Mouse (Mus musculus) CD4-positive, CD25-positive, alpha-beta regulatory T cell, adult 2 months (primary cell): ENCODE data around the gene B3gnt3.
"Not testable (repeated sequence)": the region's sequence is repeated elsewhere in the genome, so short reads cannot be mapped to it uniquely, and the experiment has no call there.

Experiments
- DNase-seq: peaks from one replicate; pipeline ENCODE4 v3.0.0-alpha.2; 2012; ENCODE audit warnings: low read depth, low spot score

The B3gnt3 gene

DNA sequence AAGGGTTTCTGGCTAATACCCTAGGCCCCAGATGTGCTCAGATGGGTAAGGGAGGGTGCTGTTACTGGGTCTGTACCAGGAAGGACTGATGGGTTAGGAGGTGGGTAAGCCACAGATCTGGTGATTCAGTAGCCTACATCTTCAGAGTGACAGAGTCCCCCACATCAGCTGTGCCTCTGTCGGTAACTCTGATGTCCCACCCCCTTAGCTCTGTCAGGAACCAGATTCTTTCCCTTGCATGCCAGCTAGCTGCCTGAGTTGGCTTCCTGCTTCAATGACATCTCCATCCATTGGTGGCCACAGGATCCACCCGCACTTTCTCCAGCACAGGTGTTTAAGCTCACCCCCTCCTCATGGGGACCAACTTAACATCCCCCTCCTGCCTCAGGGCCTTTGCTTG is 10.0 kb upstream of the B3gnt3 start:
- DNase-seq = no peak

DNA sequence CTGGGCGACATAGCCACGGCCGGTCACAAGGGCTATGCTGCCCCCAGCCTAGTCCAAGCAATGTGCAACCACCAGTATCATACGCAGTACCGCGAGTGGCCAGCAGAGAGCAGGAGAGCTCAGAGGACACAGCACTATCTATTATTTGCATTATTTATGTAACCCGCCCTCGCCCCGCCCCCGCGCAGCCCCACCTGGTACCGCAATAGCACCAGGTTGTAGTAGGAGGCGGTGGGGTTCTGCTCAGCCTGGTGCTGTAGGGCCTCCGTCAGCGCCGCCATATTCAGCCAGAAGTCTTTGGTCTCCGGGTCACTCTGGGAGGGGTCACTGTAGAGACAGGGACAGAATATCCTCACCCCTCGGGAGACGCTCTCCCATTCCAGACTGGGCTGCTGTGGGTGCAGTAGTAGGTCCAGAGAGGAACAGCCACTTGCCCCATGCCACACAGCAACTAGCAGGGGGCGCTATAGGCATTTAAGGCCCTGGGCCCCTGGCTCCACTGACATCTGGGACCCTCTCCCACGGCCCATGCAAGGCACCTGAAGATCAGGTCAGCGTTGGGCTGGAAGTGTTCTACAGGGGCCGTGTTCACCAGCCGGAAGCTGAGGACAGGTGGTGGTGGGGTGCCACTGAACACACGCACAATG is 8.3 kb upstream of the B3gnt3 start:
- DNase-seq = peak; percentile 86

- no peak for DNase-seq
These were observed 7.7 kb upstream of the B3gnt3 start for GRCm38 (mm10) chr8:71709134-71709799.

DNA sequence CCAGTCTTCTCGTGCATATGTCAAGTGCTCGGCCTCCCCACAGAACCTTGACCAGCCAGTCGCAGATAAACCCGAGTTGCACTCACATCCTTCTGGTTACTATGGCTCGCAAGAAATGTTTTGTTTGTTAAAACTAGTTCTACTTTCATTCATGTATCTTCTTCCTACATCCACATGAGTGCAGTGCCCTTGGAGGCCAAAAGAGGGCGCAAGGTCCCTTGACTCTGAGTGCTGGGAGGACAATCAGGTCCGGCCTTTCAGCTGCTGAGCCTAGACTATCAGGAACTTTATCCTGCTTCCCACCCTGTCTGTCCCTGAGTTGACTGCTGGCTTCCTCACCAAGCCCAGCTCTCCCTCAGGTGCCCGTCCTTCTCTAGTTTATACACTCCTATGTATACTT is 6.3 kb upstream of the B3gnt3 start:
- DNase-seq = peak; percentile 83

- not testable (repeated sequence) for DNase-seq
These were observed 1.8 kb upstream of the B3gnt3 start for GRCm38 (mm10) chr8:71703400-71703799.

- no peak for DNase-seq
These were observed 1.3 kb upstream of the B3gnt3 start for GRCm38 (mm10) chr8:71702923-71703322.

DNA sequence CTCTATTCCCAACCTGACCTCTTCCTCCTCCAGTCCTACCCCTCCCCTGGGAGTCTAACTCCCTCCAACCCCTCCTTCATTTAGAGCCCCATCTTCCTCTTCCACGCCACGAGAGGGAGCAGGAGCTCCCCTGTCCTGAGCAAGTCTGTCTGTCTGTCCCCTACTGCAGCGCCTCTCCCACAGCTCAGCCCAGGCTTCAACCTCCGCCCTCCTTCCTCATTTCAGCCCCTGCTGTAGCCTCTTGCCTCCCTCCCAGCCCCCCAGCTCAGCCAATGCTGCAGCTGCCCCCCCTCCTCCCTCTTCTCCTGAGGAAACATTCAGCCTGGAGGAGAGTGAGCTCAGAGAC is 471 bp upstream of the B3gnt3 start:
- DNase-seq = peak; percentile 60

DNA sequence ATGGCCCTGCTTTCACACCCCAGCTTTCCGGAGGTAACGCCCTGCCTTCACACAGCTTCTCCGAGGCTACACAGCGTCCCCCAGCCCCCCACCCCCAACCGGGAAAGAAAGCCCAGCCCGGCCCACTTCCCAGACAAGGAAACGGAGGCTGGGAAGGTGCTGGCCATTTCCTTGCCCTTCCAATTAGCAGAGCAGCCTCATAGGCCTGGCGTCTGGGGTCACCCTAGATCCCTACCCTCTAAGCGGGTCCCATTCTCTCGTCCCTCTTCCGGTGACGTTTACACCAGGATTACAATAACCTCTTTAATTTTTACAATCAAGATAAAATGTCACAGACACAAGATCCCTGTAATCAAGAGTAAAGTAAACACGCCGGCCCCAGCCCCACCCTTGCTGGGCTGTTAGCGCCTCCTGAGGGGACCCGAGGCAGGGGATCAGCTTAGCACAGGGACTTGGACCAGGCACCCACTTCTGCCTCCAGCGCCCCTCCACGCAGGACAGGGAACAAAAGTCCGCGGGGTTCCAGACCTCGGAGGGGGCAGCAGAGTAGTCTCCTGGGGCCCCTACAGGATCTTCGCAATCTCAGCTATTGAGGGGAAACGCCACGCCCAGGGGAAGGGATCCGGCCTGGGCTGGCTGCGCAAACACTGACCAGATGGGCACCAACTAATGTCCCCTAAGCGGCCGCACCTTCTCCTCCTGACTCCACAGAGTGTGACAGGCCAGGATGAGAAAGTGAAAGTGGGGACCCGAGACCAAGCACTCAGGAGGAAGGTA is 908 bp downstream of the B3gnt3 start:
- peak; percentile 32 for DNase-seq

- peak; percentile 55 for DNase-seq
These were observed 6.1 kb downstream of the B3gnt3 start for GRCm38 (mm10) chr8:71695456-71695855.

DNA sequence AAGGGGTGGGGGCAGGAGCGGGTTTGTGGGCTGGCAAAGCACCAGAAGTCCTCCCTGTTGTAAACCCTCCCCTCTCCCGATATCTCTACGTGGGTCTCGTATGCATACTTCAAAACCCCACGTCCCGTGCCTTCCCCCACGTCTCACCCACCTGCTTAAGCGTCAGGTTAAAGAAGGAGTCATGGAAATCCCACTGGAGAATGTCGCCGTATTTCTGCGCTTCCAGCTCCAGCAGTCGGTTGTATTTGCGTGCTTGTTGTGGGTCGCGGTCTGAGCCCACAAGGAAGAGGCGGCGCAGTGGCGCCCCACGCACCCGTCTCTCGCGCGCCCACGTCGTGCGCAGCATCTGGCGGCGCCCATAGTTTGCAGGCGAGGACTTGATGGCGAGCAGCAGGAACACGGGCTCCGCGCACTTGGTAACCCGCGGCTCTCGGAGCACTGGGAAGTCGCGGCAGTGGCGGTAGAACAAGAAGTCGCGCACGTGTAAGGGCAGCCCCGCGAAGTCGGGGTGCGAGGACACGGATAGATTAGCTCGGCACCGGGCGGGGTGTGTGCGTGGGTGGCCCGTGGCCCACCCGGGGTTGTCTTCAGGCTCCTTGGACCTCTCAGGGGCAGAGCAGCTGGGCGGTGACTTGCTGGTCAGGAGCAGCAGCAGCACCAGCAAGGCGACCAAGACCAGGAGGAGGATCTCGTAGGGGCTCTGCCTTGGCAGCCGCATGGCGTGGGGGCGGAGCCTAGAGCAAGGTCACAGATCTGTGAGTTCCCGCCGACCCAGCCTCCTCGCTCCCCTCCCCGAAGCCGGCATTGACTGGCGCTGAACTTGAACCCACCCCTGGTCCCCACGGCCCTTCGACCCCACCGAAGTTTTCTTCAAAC is 8.2 kb downstream of the B3gnt3 start:
- peak; percentile 68 for DNase-seq

DNA sequence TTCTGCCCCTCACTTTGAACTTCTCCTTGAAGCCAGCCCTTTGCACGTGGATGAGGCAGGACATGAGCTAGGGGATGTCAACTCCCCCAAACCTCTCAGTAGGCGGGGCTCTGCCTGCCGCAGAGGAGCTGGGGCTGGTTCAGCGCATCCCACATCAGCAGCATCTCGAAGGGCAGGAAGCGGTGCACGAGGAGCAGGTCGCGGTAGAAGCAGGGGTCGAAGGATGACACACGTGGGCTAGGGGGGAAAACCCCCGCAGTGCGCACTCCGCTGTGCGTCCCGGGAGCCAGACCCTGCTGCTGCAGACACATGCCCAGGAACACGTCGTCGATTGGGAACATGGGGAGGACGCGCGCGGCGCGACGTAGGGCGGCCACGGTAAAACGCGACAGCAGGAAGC is 9.1 kb downstream of the B3gnt3 start:
- peak; percentile 84 for DNase-seq

- no peak for DNase-seq
These were observed 12.6 kb downstream of the B3gnt3 start, which contains the start of gene Insl3 for GRCm38 (mm10) chr8:71689028-71689427. TSS of gene Insl3 (plus strand) at chr8:71689214.

DNA sequence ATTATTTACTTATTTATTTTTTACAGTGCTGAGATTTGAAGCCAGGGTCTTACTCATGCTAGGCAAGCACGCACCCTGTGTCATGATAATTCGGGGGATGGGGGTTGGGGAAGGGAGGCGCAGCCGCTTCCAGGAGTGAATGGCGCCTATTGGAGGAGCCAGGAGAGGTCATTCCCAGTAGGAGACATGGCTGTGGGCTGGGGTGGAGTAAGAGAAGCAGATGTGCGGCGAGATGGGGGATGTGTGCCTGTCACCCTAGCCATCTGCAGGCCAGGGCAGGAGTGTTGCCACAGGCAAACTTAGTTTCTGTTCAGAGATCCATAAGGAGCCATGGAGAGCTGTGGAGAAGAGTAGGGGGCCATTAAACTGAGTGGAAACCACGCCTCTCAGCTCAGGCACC is 14.0 kb downstream of the B3gnt3 start:
- no peak for DNase-seq

DNA sequence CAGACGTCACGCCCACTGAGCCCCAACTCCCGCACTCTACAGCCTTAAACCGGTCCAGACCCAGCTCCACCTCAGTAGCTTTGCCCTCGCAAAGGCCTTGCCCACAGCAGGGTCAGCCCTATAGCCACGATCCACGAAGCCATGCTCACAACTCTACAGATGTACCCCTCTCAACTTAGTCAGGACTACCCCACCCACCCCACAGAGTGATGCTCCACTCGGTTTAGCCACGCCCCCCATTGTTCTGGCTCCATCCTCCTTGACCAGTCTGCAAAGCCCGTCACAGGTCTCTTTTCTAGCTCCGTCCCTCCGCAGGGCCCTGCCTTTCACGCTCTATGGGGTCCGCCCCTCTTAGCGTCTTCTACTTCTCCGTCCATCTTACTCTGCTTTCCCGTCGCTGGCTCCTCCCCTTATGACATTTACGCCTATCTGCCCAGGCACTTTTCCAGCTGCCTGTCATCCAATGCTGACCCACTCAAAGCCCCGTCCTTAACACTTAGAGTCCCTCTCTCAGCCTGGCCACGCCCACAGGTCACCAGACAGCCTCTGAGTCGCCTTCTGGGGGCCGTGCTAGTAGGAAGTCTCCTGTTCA is 15.3 kb downstream of the B3gnt3 start:
- no peak for DNase-seq

- DNase-seq = no peak
These were observed 16.0 kb downstream of the B3gnt3 start for GRCm38 (mm10) chr8:71685573-71685972.

- no peak for DNase-seq
These were observed 16.9 kb downstream of the B3gnt3 start for GRCm38 (mm10) chr8:71684701-71685100.

DNA sequence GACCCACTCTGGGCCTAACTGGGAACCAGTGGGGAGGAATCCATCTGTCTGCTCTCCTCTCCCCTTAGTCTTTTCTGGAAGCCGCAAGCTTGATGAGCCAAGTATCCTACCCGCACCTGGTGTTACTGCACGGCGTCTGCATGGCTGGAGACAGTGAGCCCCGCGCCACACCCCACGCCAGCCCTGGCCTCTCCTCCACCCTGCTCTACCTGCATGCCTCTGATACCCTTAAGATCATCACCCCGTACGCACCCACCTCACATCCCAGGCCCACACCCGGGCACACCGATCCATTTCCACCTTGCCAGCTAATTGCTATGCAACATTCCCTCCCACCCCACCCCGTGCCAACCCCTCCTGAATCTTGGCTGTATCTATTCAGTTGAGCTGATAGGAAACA is 18.8 kb downstream of the B3gnt3 start:
- DNase-seq = no peak

DNA sequence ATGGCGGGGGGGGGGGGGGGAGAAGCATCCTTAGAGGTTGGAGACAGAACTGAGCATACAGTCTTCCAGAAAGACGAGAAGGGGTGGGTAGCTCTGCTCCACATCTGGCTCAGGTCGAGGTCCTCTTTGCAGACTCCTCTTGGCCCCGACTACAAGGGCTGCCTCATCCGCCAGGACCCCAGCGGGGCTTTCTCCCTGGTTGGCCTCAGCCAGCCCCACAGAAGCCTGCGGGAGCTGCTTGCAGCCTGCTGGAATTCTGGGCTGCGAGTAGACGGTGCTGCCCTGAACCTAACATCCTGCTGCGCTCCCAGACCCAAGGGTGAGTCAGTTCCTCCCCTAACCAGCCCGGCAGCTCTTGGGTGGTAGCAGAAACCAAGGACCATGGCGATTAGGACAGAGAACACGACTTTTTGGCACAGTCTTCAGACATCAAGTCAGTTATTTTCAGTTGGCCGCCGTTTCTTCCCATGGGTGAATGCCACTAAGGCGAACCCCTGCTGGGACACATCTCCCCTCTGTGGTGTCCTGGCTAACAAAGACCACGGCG is 20.1 kb downstream of the B3gnt3 start:
- no peak for DNase-seq

GRCm38 (mm10) chr8:71680471-71680870 is 21.1 kb downstream of the B3gnt3 start:
- DNase-seq = no peak

DNA sequence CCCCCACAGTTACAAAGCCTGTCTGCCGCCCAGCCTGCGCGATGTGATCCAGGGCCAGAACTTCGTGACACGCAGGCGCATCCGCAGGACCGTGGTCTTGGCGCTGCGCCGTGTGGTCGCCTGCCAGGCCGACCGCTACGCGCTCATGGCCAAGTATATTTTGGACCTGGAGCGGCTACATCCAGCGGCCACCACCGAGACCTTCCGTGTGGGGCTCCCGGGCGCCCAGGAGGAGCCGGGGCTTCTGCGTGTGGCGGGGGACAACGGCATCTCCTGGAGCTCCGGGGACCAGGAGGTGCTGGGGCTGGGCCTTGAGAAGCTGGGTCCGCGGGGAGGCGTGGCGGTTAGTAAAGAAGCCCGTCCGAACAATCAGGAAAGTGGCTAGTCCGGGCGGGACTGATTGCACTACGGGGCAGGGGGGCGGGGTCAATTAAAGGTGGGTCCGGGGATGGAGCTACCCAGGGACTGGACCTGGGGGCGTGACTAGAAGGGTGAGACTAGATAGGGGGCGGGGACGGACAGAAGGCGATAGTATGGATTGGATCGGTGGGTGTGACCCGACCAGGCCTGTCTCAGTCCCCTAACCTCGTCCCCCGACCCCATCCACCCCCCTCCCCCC is 21.9 kb downstream of the B3gnt3 start:
- DNase-seq = no peak

GRCm38 (mm10) chr8:71679116-71679515 is 22.5 kb downstream of the B3gnt3 start:
- no peak for DNase-seq
